Mouse (Mus musculus) adrenal gland, postnatal 0 days (tissue): ENCODE results near the gene Ppox. TPM values are rescaled to one million over a fixed set of nuclear protein-coding genes. Genes with fewer than 3 reads are reported as not detected.

Source experiments
- polyA plus RNA-seq: library from polyadenylated mRNA; unstranded; fragments of >200 nt; fragmentation: Nextera tagmentation; extraction: Ambion mirVana; gene quantifications from 2 replicates; pipeline ENCODE4 v1.2.1, GENCODE M21; 2015

The Ppox gene
- polyA plus RNA-seq = 19.7 and 42.8 TPM in 2 replicates

DNA sequence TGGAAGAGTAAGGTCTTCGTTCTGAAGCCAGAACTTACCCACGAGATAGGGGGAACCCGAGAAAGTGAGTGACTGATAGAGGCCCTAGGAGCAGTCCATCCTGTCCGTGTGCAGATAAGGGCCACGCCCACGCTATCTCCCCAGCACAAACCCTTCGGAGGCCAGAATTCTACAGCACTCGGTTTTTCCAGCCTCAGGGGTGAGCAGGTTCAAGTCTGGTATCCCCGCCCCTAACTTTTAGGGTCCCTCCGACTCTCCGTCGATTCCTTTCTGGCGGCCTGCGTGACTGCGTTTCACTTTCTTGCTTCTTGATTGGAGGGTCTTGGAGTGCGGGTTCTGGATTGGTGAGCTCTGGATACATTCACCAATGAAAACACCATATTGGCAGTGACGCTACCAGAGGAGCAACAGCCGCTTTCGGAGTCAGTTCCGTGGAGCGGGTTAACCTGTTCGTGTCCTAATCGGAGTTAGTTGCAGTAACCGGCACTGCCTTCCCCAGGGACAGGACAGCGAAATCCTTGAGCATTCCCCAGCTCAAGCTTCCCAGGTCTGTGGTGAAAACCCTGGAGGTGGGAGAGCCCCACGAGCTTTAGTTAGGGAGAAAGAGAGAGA is at the start of gene Ppox:
Gene Ppox, minus strand, starts transcription at position 271 of the 612 bp plus-strand sequence.

DNA sequence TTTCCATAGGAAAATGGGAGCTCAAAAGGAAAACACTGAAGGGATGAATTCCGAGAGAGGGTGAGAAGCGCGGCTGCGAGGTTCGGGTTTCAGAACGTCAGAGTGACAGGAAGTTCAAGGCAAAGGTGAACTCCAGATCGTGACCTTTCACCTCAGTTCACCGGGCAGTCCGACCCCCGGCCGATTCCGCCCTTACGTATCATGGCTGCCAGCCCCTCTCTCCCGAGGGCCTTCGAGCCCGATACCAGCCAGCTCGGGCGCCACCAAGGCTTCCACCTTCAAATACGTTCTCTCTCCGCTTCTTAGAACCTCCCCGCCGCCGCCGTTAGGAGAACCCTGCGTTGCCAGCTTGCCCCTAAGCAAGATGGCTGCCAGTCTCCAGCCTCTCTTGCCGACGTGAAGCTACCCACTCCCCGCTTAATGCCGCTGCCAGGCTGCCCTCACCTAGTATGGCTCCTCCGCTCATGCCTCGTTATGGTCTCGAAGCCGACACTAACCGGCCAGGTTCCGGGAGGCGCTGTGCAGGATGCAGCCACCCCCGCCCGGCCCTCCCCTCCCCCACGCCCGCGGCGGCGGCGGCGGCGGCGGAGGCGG is 48.0 kb upstream of the Ppox start, which contains the start of gene Dedd:
Gene Dedd, plus strand, starts transcription at position 307 of the 594 bp plus-strand sequence.

GRCm38 (mm10) chr1:171294298-171295062 is 13.5 kb upstream of the Ppox start, which contains the start of gene Ufc1:
Gene Ufc1 (minus strand): TSS chr1:171295024.

GRCm38 (mm10) chr1:171287136-171288081 is 6.4 kb upstream of the Ppox start, which contains the start of gene Usp21:
Gene Usp21 (minus strand): TSS chr1:171287991.

GRCm38 (mm10) chr1:171269848-171270572 is 11.0 kb downstream of the Ppox start, which contains the start of gene B4galt3:
Gene B4galt3 (plus strand): TSS chr1:171270328.

GRCm38 (mm10) chr1:171250680-171251593 is 30.0 kb downstream of the Ppox start, which contains the start of gene Ndufs2:
Gene Ndufs2 (minus strand): TSS chr1:171251388.

GRCm38 (mm10) chr1:171249913-171250600 is 30.9 kb downstream of the Ppox start, which contains the start of gene Adamts4:
Gene Adamts4 (plus strand): TSS chr1:171250421.

DNA sequence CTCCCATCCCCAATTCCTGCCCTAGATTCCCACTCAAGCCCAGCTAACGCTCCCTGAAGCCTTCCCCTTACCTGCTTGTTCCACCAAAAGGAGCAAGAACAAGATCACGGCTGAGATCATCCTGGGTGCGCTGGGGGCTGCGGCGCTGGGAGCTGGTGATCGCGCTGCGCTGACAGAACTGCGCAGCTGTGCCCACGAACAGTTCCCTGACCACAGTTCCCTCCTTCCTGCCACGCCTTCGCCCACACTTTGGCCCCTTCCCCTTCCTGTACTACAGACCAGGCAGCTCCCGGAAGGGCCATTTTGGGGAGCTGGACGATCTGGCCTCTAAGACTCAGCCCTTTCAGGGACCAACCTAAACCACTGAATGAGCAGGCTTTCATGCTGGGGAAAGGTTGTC is 46.9 kb downstream of the Ppox start, which contains the start of gene Fcer1g:
Gene Fcer1g, minus strand, starts transcription at position 240 of the 400 bp plus-strand sequence.

Other genes starting within 250 kb of the Ppox start
- 42.6 and 55.1 TPM in 2 replicates for gene Fcgr3, start 216.3 kb downstream of the Ppox start, polyA plus RNA-seq
- gene Cfap126, start 167.3 kb downstream of the Ppox start, polyA plus RNA-seq = 4.1 and 7.5 TPM in 2 replicates
- 198 and 253 TPM in 2 replicates for gene Sdhc, start 130.6 kb downstream of the Ppox start, polyA plus RNA-seq
- 9.0 and 16.4 TPM in 2 replicates for gene Mpz, start 130.5 kb downstream of the Ppox start, polyA plus RNA-seq
- 6.8 and 12.3 TPM in 2 replicates for gene Pcp4l1, start 84.9 kb downstream of the Ppox start, polyA plus RNA-seq
- 1.7 and 2.5 TPM in 2 replicates for gene Nr1i3, start 67.2 kb downstream of the Ppox start, polyA plus RNA-seq
- 24.7 and 27.6 TPM in 2 replicates for gene Tomm40l, start 58.7 kb downstream of the Ppox start, polyA plus RNA-seq
- gene Apoa2, start 56.1 kb downstream of the Ppox start, polyA plus RNA-seq = 476 and 741 TPM in 2 replicates
- gene Fcer1g, start 46.8 kb downstream of the Ppox start, polyA plus RNA-seq = 91.3 and 98.9 TPM in 2 replicates
- 2.1 and 2.6 TPM in 2 replicates for gene Adamts4, start 30.8 kb downstream of the Ppox start, polyA plus RNA-seq
- gene Ndufs2, start 29.8 kb downstream of the Ppox start, polyA plus RNA-seq = 307 and 430 TPM in 2 replicates
- 25.8 and 38.1 TPM in 2 replicates for gene B4galt3, start 10.9 kb downstream of the Ppox start, polyA plus RNA-seq
- gene Usp21, start 6.8 kb upstream of the Ppox start, polyA plus RNA-seq = 27.7 and 43.9 TPM in 2 replicates
- 136 and 154 TPM in 2 replicates for gene Ufc1, start 13.8 kb upstream of the Ppox start, polyA plus RNA-seq
- 25.9 and 36.8 TPM in 2 replicates for gene Dedd, start 48.0 kb upstream of the Ppox start, polyA plus RNA-seq
- 36.4 and 71.2 TPM in 2 replicates for gene Nit1, start 64.5 kb upstream of the Ppox start, polyA plus RNA-seq
- 71.6 and 101 TPM in 2 replicates for gene Pfdn2, start 64.5 kb upstream of the Ppox start, polyA plus RNA-seq
- 5.3 and 6.9 TPM in 2 replicates for gene Klhdc9, start 79.6 kb upstream of the Ppox start, polyA plus RNA-seq
- 0.19 and 0.27 TPM in 2 replicates for gene Nectin4, start 88.9 kb upstream of the Ppox start, polyA plus RNA-seq
- 2.2 and 2.3 TPM in 2 replicates for gene Arhgap30, start 107.8 kb upstream of the Ppox start, polyA plus RNA-seq
- 54.5 and 56.5 TPM in 2 replicates for gene Usf1, start 130.1 kb upstream of the Ppox start, polyA plus RNA-seq
- 2.3 and 2.7 TPM in 2 replicates for gene Tstd1, start 137.7 kb upstream of the Ppox start, polyA plus RNA-seq
- 56.2 and 87.2 TPM in 2 replicates for gene F11r, start 156.3 kb upstream of the Ppox start, polyA plus RNA-seq
- gene Alyref2, start 222.3 kb upstream of the Ppox start, polyA plus RNA-seq = 16.8 and 18.8 TPM in 2 replicates